In the genomic region with DNA sequence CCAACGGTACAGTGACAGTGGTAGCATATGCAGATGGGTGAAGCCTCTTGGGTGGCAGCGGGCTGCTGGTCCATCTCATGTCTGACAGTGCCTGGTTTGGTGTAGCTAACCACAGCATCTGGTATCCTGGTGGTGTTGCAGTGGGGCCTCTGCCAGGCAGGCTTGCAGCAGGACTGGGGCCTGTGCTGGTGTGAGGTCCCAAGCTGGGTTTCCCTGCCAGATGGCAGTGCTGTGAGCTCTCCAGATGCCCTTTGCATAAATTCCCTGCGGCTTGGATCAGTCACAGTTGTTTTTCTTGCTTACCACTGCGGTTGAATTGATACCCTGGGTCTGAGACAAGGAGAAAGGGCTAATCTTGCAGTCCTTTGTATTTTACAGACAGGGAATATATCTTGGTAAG, we compare ENCODE assay signal across 9 mouse cellular contexts.
A peak's percentile ranks its signal among the peaks of the same experiment; 100 is the strongest.
DNase-seq lines count a peak whose midpoint lies in the region; ATAC-seq and TF ChIP-seq lines count a peak whose summit lies in the region.
"Had no signal": no experiment of that assay in that cellular context is flagged by ENCODE, and none has a peak within 500 bp of the region (broad histone marks: within the 10 kb centered on the region; RNA-seq: fewer than 3 reads in every experiment).

No protein-coding gene starts in this region.

- H3K36me3 ChIP-seq in forebrain, embryonic 14.5 days (ENCODE audit: control insufficient read depth, insufficient read depth, low read length), result no peaks in the 10 kb centered on the region
- no peaks in the 10 kb centered on the region for H3K36me3 ChIP-seq in limb, embryonic 14.5 days (ENCODE audit: control insufficient read depth, insufficient read depth, low read length)
- H3K36me3 ChIP-seq: liver, embryonic 13.5 days had no signal

- peaks cover 8% of the 10 kb centered on the region; the same call in 1 of the 2 replicates for H3K4me1 ChIP-seq in forebrain, embryonic 14.5 days (ENCODE audit: control insufficient read depth, insufficient read depth, low read length)
- peaks cover 9% of the 10 kb centered on the region for H3K4me1 ChIP-seq in limb, embryonic 14.5 days (ENCODE audit: control insufficient read depth, insufficient read depth, low read length)
- H3K4me1 ChIP-seq: liver, embryonic 13.5 days had no signal

- no peaks in the 10 kb centered on the region for H3K27me3 ChIP-seq in forebrain, embryonic 14.5 days (replicated peaks; ENCODE audit: control insufficient read depth, insufficient read depth, low read length)
- no peaks in the 10 kb centered on the region for H3K27me3 ChIP-seq in limb, embryonic 14.5 days (ENCODE audit: control insufficient read depth, insufficient read depth, low read length)
- H3K27me3 ChIP-seq: liver, embryonic 13.5 days had no signal

- H3K9ac ChIP-seq in forebrain, embryonic 14.5 days (ENCODE audit: low read length), result no peak overlapping the region
- H3K9ac ChIP-seq in limb, embryonic 14.5 days (ENCODE audit: low read depth, low read length, severe bottlenecking), result no peak overlapping the region; the same call in 1 of the 2 replicates
- H3K9ac ChIP-seq: liver, embryonic 13.5 days had no signal

- WGBS in forebrain, embryonic 14.5 days, result 34% methylated on average over 4 of the region's 4 CpGs
- WGBS in limb, embryonic 14.5 days, result 24% methylated on average over 4 of the region's 4 CpGs

- H3K4me2 ChIP-seq in forebrain, embryonic 14.5 days (ENCODE audit: low read length), result no peak overlapping the region
- H3K4me2 ChIP-seq in limb, embryonic 14.5 days (replicated peaks; ENCODE audit: low read depth, low read length, severe bottlenecking), result no peak overlapping the region
- H3K4me2 ChIP-seq: liver, embryonic 13.5 days had no signal

- H3K9me3 ChIP-seq in forebrain, embryonic 14.5 days (replicated peaks; ENCODE audit: control insufficient read depth, low read length), result no peaks in the 10 kb centered on the region
- H3K9me3 ChIP-seq in limb, embryonic 14.5 days (ENCODE audit: control insufficient read depth, low read length), result no peaks in the 10 kb centered on the region
- H3K9me3 ChIP-seq: liver, embryonic 13.5 days had no signal

- peak; percentile 52; the same call in 1 of the 2 replicates for ATAC-seq in frontal cortex, adult (ENCODE audit: low TSS enrichment)
- peak; percentile 95 for ATAC-seq in forebrain, embryonic 14.5 days
- ATAC-seq in limb, embryonic 14.5 days (ENCODE audit: low FRiP score, low read depth), result peak; percentile 78

- peak overlapping the region; percentile 75 for H3K27ac ChIP-seq in forebrain, embryonic 14.5 days (ENCODE audit: low read depth, low read length)
- 0 out of 2 replicates have a peak overlapping the region, but pooled peaks have one; percentile 52 for H3K27ac ChIP-seq in limb, embryonic 14.5 days (replicated peaks; ENCODE audit: low read depth, low read length)
- H3K27ac ChIP-seq: liver, embryonic 13.5 days had no signal

- TF ChIP-seq POLR2A in limb, embryonic 14.5 days (IDR thresholded peaks at IDR 0.05; ENCODE audit: borderline replicate concordance, extremely low read depth, insufficient read depth, insufficient read length), result no peak

- H3K4me3 ChIP-seq in forebrain, embryonic 14.5 days (ENCODE audit: low read depth, low read length), result no peak overlapping the region
- no peak overlapping the region for H3K4me3 ChIP-seq in limb, embryonic 14.5 days (replicated peaks; ENCODE audit: low read length)
- H3K4me3 ChIP-seq: liver, embryonic 13.5 days had no signal

- DNase-seq in frontal cortex, postnatal 14 days (ENCODE audit: low spot score in 2 of 2), result no peak
- DNase-seq in Muller cell, postnatal 12 days (ENCODE audit: inconsistent ontology term), result peak; percentile 29
- peak; percentile 86 for DNase-seq in forebrain, embryonic 14.5 days (ENCODE audit: low spot score)
- DNase-seq in limb, embryonic 14.5 days (ENCODE audit: low spot score), result peak; percentile 76
- DNase-seq in urinary bladder, postnatal 14 days (ENCODE audit: low spot score), result no peak
- DNase-seq in frontal cortex, adult 2 months (ENCODE audit: extremely low spot score in 1 of 2, low spot score in 1 of 2), result no peak
- DNase-seq in natural killer cell, adult 2 months (ENCODE audit: low spot score in 2 of 2), result no peak
- DNase-seq: liver, embryonic 13.5 days had no signal

Comparison
In these comparisons a context has a peak if more than half of its experiments do, and no peak if none do; other contexts are left out.
1. DNase-seq: peak in Muller cell, postnatal 12 days (single experiment), forebrain, embryonic 14.5 days (single experiment) and limb, embryonic 14.5 days (single experiment); none in frontal cortex, postnatal 14 days (0 of 2), urinary bladder, postnatal 14 days (single experiment), frontal cortex, adult 2 months (0 of 2) and natural killer cell, adult 2 months (0 of 2).
2. Peak in every context shown above with its lines, with median percentiles within 50 percentile points of each other: ATAC-seq.